In the genomic region with DNA sequence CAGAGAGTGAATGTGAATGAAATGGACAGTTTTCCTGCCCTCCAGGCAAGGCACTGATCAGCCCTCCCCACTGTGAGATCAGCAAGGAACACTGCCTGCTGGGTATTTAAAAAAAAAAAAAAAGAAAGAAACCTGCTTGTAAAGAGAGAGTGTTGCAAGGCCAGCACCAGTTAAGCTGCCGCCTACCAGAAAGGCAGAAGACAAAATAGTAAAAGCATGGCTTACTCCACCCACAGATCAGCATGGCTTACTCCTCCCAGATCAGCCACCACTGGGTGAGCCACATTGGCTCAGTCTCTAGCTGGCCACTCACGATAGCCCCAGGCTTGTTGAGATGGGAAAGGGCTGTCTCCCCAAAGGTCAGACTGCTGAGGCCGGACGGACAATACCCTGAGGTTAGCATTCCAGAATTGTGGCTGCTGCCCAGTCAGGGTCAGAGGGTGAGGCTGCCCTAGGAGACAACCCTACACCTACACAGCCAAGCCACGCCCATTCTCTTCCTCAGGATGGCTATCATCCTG, we compare ENCODE assay signal across 10 mouse cellular contexts. TPM values are rescaled to one million over a fixed set of nuclear protein-coding genes. Genes with fewer than 3 reads are reported as not detected.
DNase-seq lines count a peak whose midpoint lies in the region; ATAC-seq and TF ChIP-seq lines count a peak whose summit lies in the region.
"Had no signal": no experiment of that assay in that cellular context is flagged by ENCODE, and none has a peak within 500 bp of the region (broad histone marks: within the 10 kb centered on the region; RNA-seq: fewer than 3 reads in every experiment).

No protein-coding gene starts in this region.

- H3K9me3 ChIP-seq in midbrain, embryonic 14.5 days (ENCODE audit: control insufficient read depth, low read length), result no peaks in the 10 kb centered on the region

- H3K36me3 ChIP-seq in kidney, adult 2 months (ENCODE audit: control insufficient read depth, insufficient read depth, low read length), result no peaks in the 10 kb centered on the region
- H3K36me3 ChIP-seq in midbrain, embryonic 14.5 days (ENCODE audit: control insufficient read depth, insufficient read depth, low read length), result no peaks in the 10 kb centered on the region

- H3K27ac ChIP-seq in kidney, adult 2 months (ENCODE audit: insufficient read depth, low read depth, low read length), result no peak overlapping the region
- H3K27ac ChIP-seq in bone marrow, adult 2 months (ENCODE audit: control insufficient read depth, insufficient read depth, low read depth, low read length, poor library complexity), result peak overlapping the region; percentile 20; the same call in 1 of the 2 replicates
- H3K27ac ChIP-seq in midbrain, embryonic 14.5 days (replicated peaks; ENCODE audit: low read depth, low read length), result peak overlapping the region; percentile 34; the same call in 1 of the 2 replicates
- H3K27ac ChIP-seq: heart, adult 2 months; macrophage had no signal

- peak; percentile 63 for DNase-seq in kidney, adult 2 months
- DNase-seq in kidney, postnatal 10 days, result no peak
- DNase-seq in induced T-regulatory cell, adult 2 months (ENCODE audit: low read depth), result peak; percentile 66
- peak; percentile 56 for DNase-seq in midbrain, embryonic 14.5 days
- no peak for DNase-seq in natural killer cell, adult 2 months (ENCODE audit: low spot score in 2 of 2)
- DNase-seq in urinary bladder, postnatal 10 days (ENCODE audit: low spot score), result no peak
- DNase-seq in lung, postnatal 14 days, result no peak

- no peaks in the 10 kb centered on the region for H3K27me3 ChIP-seq in kidney, adult 2 months (replicated peaks; ENCODE audit: control insufficient read depth, insufficient read depth, low read length)
- H3K27me3 ChIP-seq in midbrain, embryonic 14.5 days (ENCODE audit: control insufficient read depth, insufficient read depth, low read length), result no peaks in the 10 kb centered on the region

- H3K4me2 ChIP-seq in midbrain, embryonic 14.5 days (ENCODE audit: low read length), result no peak overlapping the region

- WGBS in kidney, adult 2 months, result 46% methylated on average over 5 of the region's 5 CpGs
- WGBS in bone marrow, adult 2 months, result 55% methylated on average over 5 of the region's 5 CpGs
- WGBS in midbrain, embryonic 14.5 days, result 14% methylated on average over 5 of the region's 5 CpGs

- H3K9ac ChIP-seq in midbrain, embryonic 14.5 days (replicated peaks; ENCODE audit: low read length), result no peak overlapping the region

- no peak overlapping the region for H3K4me3 ChIP-seq in kidney, adult 2 months (ENCODE audit: insufficient read depth, low read depth, low read length)
- no peak overlapping the region for H3K4me3 ChIP-seq in bone marrow, adult 2 months (replicated peaks; ENCODE audit: control insufficient read depth, low read depth, low read length)
- H3K4me3 ChIP-seq in midbrain, embryonic 14.5 days (replicated peaks; ENCODE audit: low read depth, low read length), result no peak overlapping the region
- H3K4me3 ChIP-seq: heart, adult 2 months had no signal

- ATAC-seq in midbrain, embryonic 14.5 days (ENCODE audit: low FRiP score, low TSS enrichment), result peak; percentile 26; the same call in 1 of the 2 replicates

- TF ChIP-seq CTCF in kidney, adult 2 months (conservative IDR thresholded peaks at IDR 0.05; ENCODE audit: insufficient read depth, insufficient read length, low read depth, low read length), result no peak
- TF ChIP-seq CTCF in bone marrow, adult 2 months (IDR thresholded peaks at IDR 0.05; ENCODE audit: control insufficient read depth, insufficient read depth, low read length), result no peak

- no peak for TF ChIP-seq POLR2A in kidney, adult 2 months (IDR thresholded peaks at IDR 0.05; ENCODE audit: low read depth, low read length)
- TF ChIP-seq POLR2A in bone marrow, adult 2 months (IDR thresholded peaks at IDR 0.05; ENCODE audit: borderline replicate concordance, control insufficient read depth, low read depth, low read length), result no peak

- peaks cover 14% of the 10 kb centered on the region for H3K4me1 ChIP-seq in kidney, adult 2 months (ENCODE audit: control insufficient read depth, insufficient read depth, low read length)
- peaks cover 31% of the 10 kb centered on the region for H3K4me1 ChIP-seq in bone marrow, adult 2 months (ENCODE audit: control insufficient read depth, insufficient read depth, low read length)
- H3K4me1 ChIP-seq in midbrain, embryonic 14.5 days (ENCODE audit: control insufficient read depth, insufficient read depth, low read length), result peaks cover 45% of the 10 kb centered on the region

RNA-seq across cellular contexts. Expression of a gene that starts 32.4 kb away (rescaled TPM):
- polyA plus RNA-seq in kidney, adult 2 months (2012; rRNA removed), result 5.4 and 6.6 TPM in 2 replicates
- polyA plus RNA-seq in bone marrow, adult 2 months (2011; ENCODE audit: insufficient read depth, insufficient read length, low replicate concordance, missing spikeins), result 68.4 and 138 TPM in 2 replicates
- 14.0 and 16.7 TPM in 2 replicates for polyA plus RNA-seq in midbrain, embryonic 14.5 days (2014; fragmentation: Nextera tagmentation; extraction: Ambion mirVana)

Comparison
In these comparisons a context has a peak if more than half of its experiments do, and no peak if none do; other contexts are left out.
1. DNase-seq: peak in kidney, adult 2 months (single experiment), induced T-regulatory cell, adult 2 months (single experiment) and midbrain, embryonic 14.5 days (single experiment); none in kidney, postnatal 10 days (single experiment), natural killer cell, adult 2 months (0 of 2), urinary bladder, postnatal 10 days (single experiment) and lung, postnatal 14 days (single experiment).